Mouse (Mus musculus) testis, adult 2 months (tissue): Measurements from ENCODE around the gene Mxd3.

Source experiments
- CTCF ChIP-seq: fragments of 200-500 bp; IDR thresholded peaks from 2 replicates; pipeline ENCODE4 v1.5.1; 2012; ENCODE audit warnings: low read depth, mild to moderate bottlenecking, inconsistent platforms, low read length, moderate library complexity; ENCODE audit not compliant: control insufficient read depth, insufficient read depth, insufficient replicate concordance
- POLR2A ChIP-seq: fragments of 200-500 bp; IDR thresholded peaks from 2 replicates; pipeline ENCODE4 v1.6.1; 2012; ENCODE audit warnings: low read depth, mild to moderate bottlenecking, inconsistent platforms, low read length, moderate library complexity; ENCODE audit not compliant: control insufficient read depth

DNA sequence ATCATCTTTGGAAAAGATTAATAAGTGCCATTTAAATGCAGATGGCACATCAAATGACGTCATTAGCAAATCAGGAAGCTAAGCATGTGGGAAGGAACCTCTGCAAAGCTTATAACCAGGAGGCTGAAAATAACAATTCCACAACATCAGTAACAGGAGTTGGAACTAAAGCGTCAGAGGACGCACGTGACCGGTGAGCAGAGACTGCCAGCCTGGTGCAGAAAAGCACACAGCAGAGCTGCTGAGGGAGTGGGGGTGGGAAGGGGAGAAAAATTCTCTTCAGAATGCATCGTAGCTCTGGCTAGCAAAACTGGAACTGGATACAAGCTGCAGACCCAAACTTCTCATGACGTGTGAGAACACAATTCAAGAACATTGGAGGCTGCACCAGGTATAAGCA, 14.7 kb upstream of the Mxd3 start:
- TF ChIP-seq CTCF (no peak), POLR2A (no peak)
